Mouse (Mus musculus) lung, postnatal 0 days (tissue): ENCODE results near the gene Fam76b.

Experiments used
- CTCF ChIP-seq: IDR thresholded peaks from 2 replicates; pipeline ENCODE4 v1.5.1; 2016; ENCODE audit warnings: antibody characterized with exemption, mild to moderate bottlenecking
- EP300 ChIP-seq: IDR thresholded peaks from 2 replicates; pipeline ENCODE4 v1.6.1; 2016; ENCODE audit warnings: antibody characterized with exemption, mild to moderate bottlenecking, control low read depth

DNA sequence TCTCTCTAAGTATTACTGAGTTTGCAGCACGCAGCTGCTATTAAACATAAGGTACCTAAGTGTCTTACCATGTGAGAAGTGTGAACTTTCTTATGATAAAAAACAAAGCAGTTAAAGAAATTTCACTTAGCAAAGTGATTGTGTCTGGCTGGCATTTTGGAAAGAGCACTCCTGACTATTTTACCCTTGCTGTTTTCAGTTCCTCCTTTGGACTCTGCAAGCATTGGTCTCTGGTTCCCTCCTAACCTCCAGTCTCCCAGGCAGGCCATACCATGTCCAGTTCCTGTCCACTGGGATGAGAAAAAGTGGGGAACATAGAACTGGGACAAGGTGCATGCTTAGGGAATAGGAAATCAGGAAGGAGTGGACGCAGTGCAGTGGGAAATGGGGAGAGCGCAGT, 74.5 kb downstream of the Fam76b start:
- TF ChIP-seq CTCF: no peak
- TF ChIP-seq EP300: no peak
